Mouse (Mus musculus) kidney, adult 2 months (tissue): ENCODE data around the gene Gcsam. TPM values are rescaled to one million over a fixed set of nuclear protein-coding genes. Genes with fewer than 3 reads are reported as not detected.
A peak's percentile ranks its signal among the peaks of the same experiment; 100 is the strongest.

ENCODE experiments used
- DNase-seq: peaks from one replicate; pipeline ENCODE4 v3.0.0; 2021
- H3K27ac ChIP-seq: fragments of 200-500 bp; 2 replicates; pipeline ENCODE4 v1.5.1; 2012; ENCODE audit warnings: low read depth, low read length, control low read depth, inconsistent platforms; ENCODE audit not compliant: insufficient read depth
- H3K27me3 ChIP-seq: fragments of 200-500 bp; replicated peaks from 2 replicates; pipeline ENCODE4 v1.6.1; 2012; ENCODE audit warnings: mild to moderate bottlenecking, moderate library complexity, low read length, inconsistent platforms; ENCODE audit not compliant: control insufficient read depth, insufficient read depth
- H3K36me3 ChIP-seq: fragments of 200-500 bp; 2 replicates; pipeline ENCODE4 v1.6.1; 2012; ENCODE audit warnings: mild to moderate bottlenecking, moderate library complexity, low read length, inconsistent platforms; ENCODE audit not compliant: control insufficient read depth, insufficient read depth
- H3K4me1 ChIP-seq: fragments of 200-500 bp; 2 replicates; pipeline ENCODE4 v1.6.1; 2011; ENCODE audit warnings: low read length; ENCODE audit not compliant: control insufficient read depth, insufficient read depth
- H3K4me3 ChIP-seq: fragments of 200-500 bp; 2 replicates; pipeline ENCODE4 v1.5.1; 2011; ENCODE audit warnings: mild to moderate bottlenecking, low read depth, low read length, control low read depth; ENCODE audit not compliant: insufficient read depth
- CTCF ChIP-seq: fragments of 200-500 bp; conservative IDR thresholded peaks from 2 replicates; pipeline ENCODE4 v1.5.1; 2011; ENCODE audit warnings: low read depth, mild to moderate bottlenecking, control low read depth, low read length, moderate library complexity, mixed read lengths; ENCODE audit not compliant: insufficient read depth, insufficient read length
- POLR2A ChIP-seq: fragments of 200-500 bp; IDR thresholded peaks from one replicate; pipeline ENCODE4 v1.6.1; 2011; ENCODE audit warnings: low read depth, low read length, control low read depth
- WGBS: fragments of 180-500 bp; shearing (Covaris S2); methylation state at CpG from one replicate; pipeline ENCODE4 v1.1.7; 2018; 5-methylcytosine and 5-hydroxymethylcytosine counted together
- polyA plus RNA-seq: library from polyadenylated mRNA; depleted of rRNA; stranded (reverse); fragments of >200 nt; gene quantifications from 2 replicates; pipeline ENCODE4 v1.2.3, GENCODE M21; 2012

Gcsam gene
- polyA plus RNA-seq, 1 experiment = 0.44 TPM

DNA sequence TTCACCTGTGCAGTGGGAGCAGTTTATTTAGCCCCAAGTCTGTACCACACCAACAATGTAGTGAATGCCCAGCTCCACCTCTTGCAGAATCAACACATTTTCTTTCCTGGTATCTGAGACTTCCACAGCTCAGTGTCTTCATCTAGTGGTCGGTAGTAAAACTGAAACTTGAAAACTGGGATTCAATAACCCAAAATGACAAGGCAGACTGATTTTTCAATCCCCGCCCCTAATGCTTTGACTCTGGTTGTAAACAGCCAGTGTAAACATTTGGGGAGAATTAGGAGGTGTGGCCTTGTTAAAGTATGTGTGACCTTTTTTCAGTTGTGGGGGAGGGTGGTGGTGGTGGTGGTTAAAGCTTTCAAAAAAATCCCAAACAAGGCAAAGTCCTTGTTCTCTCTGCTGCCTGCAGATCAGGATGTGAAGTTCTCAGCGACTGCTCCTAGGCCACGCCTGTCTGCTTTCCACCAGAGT, 1.7 kb upstream of the Gcsam start:
- Histone ChIP-seq H3K36me3 (no peaks in the 10 kb centered on the region), H3K4me1 (peaks cover 2% of the 10 kb centered on the region; the same call in 1 of the 2 replicates), H3K27ac (peak overlapping the region; percentile 51; the same call in 1 of the 2 replicates), H3K4me3 (no peak overlapping the region), H3K27me3 (no peaks in the 10 kb centered on the region)
- 14% methylated on average over 4 of the region's 4 CpGs for WGBS
- DNase-seq = peak; percentile 59
- TF ChIP-seq POLR2A (no peak), CTCF (peak; percentile 35; the same call in 1 of the 2 replicates)

DNA sequence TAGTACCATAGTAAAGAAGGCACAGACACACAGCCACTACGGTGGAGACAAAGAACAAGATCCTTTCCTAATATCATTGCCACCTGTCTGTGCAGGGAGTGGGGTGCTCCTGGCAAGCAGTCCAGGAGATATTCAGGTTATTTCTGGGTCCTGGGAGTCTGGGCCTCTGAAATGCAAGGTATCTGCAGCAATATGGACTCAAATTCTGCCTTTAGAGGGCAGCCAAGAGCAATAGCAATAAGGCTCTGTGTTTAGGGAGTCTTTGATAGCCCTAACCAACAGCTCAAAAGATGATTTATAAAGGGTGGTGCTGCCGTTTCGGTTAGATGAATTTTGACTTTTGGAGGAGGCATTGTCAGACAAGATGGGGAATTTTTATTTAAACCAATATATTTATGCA, 880 bp upstream of the Gcsam start:
- Histone ChIP-seq H3K4me1 (peaks cover 2% of the 10 kb centered on the region; the same call in 1 of the 2 replicates), H3K27ac (no peak overlapping the region), H3K27me3 (no peaks in the 10 kb centered on the region), H3K36me3 (no peaks in the 10 kb centered on the region), H3K4me3 (no peak overlapping the region)
- peak; percentile 52 for DNase-seq
- 49% methylated on average over 3 of the region's 3 CpGs for WGBS
- TF ChIP-seq POLR2A (no peak), CTCF (peak; percentile 36)

DNA sequence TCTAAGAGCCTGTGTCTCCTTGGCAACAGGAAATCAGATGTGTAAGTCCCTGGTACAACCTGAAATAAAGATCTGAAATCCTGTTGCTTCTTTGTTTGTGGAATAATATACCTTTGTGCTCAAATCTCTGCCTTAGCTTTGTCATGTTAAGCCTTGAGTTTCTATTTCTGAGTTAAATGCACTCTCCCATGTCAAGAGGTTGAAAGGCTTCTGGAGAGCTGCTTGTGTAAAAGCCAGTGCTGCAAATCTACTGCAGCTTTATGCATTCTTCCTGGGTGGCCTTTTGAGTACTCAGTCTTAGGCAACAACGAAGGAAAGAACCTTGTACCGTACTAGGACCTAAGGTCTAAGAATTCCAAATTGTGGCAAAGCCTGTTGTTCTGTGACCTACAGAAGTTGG, 3.1 kb downstream of the Gcsam start:
- 55% methylated on average over 2 of the region's 2 CpGs for WGBS
- no peak overlapping the region for H3K4me3 ChIP-seq
- TF ChIP-seq POLR2A = no peak
- no peaks in the 10 kb centered on the region for H3K36me3 ChIP-seq
- no peaks in the 10 kb centered on the region for H3K27me3 ChIP-seq
- H3K27ac ChIP-seq = no peak overlapping the region
- peaks cover 2% of the 10 kb centered on the region; the same call in 1 of the 2 replicates for H3K4me1 ChIP-seq
- DNase-seq = no peak

DNA sequence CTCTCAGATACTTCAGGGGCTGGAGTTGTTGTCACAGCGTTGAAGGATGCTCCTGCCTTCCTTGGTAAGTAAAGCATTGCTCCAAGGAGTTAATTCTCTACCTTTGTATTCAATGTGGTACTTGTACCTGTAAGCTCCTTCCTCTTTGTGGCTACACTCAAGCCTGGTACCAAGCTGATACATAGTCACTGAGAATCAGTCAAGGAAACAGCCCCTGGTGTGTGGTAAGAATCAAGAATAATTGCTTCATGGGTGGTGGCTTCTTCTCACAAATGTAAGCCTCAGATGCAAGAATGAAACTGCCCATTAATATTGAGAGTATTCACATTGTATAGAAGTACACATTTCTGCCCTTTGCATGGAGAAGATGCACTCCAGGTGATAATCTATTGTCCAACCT, 5.8 kb downstream of the Gcsam start:
- Histone ChIP-seq H3K4me1 (no peaks in the 10 kb centered on the region), H3K27ac (no peak overlapping the region), H3K27me3 (no peaks in the 10 kb centered on the region), H3K4me3 (no peak overlapping the region), H3K36me3 (no peaks in the 10 kb centered on the region)
- WGBS = 91% methylated on average over 1 of the region's 1 CpGs
- TF ChIP-seq POLR2A (no peak), CTCF (no peak)
- no peak for DNase-seq

DNA sequence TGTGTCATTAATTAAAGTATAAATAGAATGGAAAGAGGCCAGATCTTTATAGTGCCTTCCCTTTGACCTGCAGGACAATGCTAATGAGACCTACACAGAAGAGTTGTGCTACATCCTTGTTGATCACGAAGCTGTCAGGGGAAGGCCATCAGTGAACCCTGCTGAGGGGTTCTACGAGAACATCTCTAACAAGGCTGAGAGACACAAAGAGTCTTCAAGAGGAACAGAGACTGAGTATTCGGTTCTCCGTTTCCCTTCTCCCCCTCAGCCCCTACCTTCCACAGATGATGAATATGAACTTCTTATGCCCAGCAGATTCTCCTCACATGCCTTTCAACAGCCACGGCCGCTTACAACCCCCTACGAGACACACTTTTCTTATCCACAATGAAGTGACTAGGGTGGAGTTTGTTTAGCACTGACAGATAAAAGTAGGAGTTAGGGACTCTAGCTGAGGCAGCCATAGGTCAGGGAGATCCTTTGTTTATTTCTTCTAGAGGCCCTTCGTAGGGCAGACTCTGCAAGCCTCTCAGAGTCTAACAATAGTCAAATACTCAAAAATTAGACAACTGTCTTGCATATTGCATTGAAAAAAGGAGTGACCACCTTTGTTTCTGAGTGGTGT, 9.7 kb downstream of the Gcsam start:
- no peak overlapping the region for H3K27ac ChIP-seq
- no peak overlapping the region for H3K4me3 ChIP-seq
- no peaks in the 10 kb centered on the region for H3K27me3 ChIP-seq
- no peak for DNase-seq
- TF ChIP-seq POLR2A = no peak
- TF ChIP-seq CTCF = no peak
- WGBS = 86% methylated on average over 8 of the region's 8 CpGs
- no peaks in the 10 kb centered on the region for H3K4me1 ChIP-seq
- H3K36me3 ChIP-seq = no peaks in the 10 kb centered on the region

DNA sequence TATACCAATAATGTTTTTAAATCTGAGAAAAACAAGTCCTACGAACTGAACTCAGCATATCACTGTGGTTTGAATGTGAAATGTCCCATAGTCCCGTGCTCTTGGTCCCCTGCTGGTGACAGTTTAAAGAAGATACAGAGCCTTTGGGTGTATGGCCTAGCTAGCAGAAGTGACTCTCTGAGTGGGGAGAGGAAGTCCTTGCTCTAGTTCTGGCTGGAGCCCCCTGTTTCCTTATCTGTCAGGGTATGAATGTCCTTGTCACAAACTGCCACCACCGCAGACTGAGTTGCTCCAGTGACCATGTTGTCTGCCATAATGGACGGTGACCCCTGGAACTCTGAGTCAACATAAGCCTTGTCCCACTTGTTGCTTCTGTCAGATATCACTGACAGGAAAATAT, 13.1 kb downstream of the Gcsam start:
- TF ChIP-seq CTCF (no peak), POLR2A (no peak)
- WGBS = 86% methylated on average over 4 of the region's 4 CpGs

DNA sequence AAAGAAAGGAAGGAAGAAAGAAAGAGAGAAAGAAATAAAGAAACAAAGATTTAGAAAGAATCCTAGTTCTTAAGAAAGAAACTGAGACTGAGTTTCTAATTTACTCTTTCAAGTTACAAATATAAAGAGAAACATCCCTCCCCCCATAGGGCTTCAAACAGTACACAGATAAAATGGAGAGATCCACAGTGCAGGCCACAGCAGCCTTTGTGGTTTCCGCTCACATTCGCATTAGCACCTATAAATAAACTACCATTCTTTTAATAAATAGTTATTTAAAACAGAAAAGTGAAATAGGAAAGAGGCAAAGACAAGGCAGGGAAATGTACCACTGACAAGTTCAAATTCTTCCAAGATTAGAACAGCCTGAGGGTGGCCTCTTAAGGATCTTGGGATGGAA, 14.6 kb downstream of the Gcsam start:
- WGBS = 70% methylated on average over 2 of the region's 2 CpGs
- DNase-seq = no peak
- no peak for TF ChIP-seq CTCF
- no peak for TF ChIP-seq POLR2A
- H3K36me3 ChIP-seq = no peaks in the 10 kb centered on the region
- no peak overlapping the region for H3K4me3 ChIP-seq
- no peaks in the 10 kb centered on the region for H3K4me1 ChIP-seq
- no peaks in the 10 kb centered on the region for H3K27me3 ChIP-seq
- no peak overlapping the region for H3K27ac ChIP-seq

More for the DNA sequence above, 13.1 kb downstream of the Gcsam start:
- H3K4me3 ChIP-seq = no peak overlapping the region
- H3K27ac ChIP-seq = no peak overlapping the region
- DNase-seq = no peak
- no peaks in the 10 kb centered on the region for H3K36me3 ChIP-seq
- no peaks in the 10 kb centered on the region for H3K27me3 ChIP-seq
- no peaks in the 10 kb centered on the region for H3K4me1 ChIP-seq
